Comparison of ENCODE assay signal across 1 mouse cellular context in the genomic region with DNA sequence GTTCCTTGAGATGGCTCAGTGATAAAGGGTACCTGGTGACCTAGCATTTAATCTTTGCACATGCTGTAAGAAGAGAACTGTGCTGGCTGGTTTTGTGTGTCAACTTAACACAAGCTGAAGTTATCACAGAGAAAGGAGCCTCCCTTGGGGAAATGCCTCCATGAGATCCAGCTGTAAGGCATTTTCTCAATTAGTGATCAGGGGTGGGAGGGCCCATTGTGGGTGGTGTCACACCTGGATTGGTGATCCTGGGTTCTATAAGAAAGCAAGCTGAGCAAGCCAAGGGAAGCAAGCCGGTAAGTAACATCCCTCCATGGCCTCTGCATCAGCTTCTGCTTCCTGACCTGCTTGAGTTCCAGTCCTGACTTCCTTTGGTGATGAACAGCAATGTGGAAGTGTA. TPM values are rescaled to one million over a fixed set of nuclear protein-coding genes. Genes with fewer than 3 reads are reported as not detected.
"Had no signal": no experiment of that assay in that cellular context is flagged by ENCODE, and none has a peak within 500 bp of the region (broad histone marks: within the 10 kb centered on the region; RNA-seq: fewer than 3 reads in every experiment).

A gene (plus strand): TSS at position 301 of the 400 bp plus-strand sequence.

RNA-seq across cellular contexts. Expression of the gene that starts here (rescaled TPM):
- total RNA-seq: megakaryocyte-erythroid progenitor cell, adult 5-6 weeks had no signal
